Mouse (Mus musculus) left cerebral cortex, adult 18-20 months (tissue): ENCODE results near the gene Cpne9. TPM values are rescaled to one million over a fixed set of nuclear protein-coding genes. Genes with fewer than 3 reads are reported as not detected.

ENCODE experiments used
- DNase-seq, 2 experiments: peaks; one replicate each; pipeline ENCODE4 v3.0.0; 2021 to 2022; ENCODE audit warnings: low spot score in 2 of 2, mixed read lengths in 1 of 2
- total RNA-seq, 2 experiments: library from RNA; stranded (reverse); gene quantifications; 2 replicates each; pipeline ENCODE4 v1.2.3; 2021

The Cpne9 gene
- total RNA-seq, 2 experiments from 2014 or later, result 67.8 to 89.1 TPM

DNA sequence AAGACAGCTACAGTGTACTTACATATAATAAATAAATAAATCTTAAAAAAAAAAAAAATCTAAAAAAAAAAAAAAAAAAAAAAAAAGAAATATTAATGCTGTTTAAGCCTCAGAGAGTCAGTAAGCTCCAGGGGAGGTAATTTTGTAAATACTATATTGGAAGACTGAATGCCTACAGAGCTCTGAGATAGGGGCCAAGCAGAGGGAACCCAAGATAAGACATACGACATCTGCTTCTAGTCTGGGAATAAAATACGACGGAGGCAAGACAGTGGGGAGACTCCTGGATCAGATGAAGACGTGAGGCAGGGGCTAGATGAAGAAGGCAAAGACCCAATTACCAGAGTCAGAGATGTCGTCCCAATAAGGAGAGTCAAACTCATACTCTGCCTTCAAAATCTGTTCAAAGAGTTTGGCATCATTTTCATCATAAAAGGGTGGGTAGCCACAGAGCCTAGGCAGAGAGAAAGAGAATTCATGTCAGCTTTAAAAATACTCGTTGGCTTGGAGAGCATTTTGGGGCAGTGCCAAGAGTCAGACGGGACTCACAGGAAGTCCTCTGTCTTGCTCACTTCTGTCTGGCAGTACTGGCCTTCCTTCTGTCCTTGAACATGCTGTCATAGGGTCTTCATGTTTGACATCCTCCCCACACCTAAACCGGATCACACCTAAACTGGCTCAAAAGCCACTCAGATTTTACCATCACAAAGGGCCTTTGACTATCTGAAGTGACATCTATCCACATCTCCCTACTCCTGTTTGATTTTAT is 54.9 kb downstream of the Cpne9 start:
- no peak for DNase-seq

GRCm38 (mm10) chr6:113341574-113341973 is 59.5 kb downstream of the Cpne9 start:
- no peak for DNase-seq

DNA sequence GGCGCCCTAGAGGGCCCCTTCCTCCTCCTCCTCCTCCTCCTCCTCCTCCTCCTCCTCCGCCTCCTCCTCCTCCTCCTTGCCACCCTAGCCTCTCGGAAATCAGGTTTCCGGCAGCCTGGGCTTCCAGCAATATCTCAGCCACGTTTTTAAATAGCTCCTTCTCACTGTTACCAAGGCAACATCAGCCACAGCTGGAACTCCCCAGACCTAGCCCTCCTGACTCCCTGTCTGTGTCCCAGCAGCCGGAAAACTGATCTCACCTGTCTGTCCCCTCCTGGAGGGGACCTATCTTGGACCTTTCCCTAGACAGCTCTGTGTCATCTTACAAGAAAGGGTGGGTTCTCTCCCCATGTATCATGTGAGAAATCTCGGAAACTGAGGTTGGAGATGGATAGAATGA is 60.2 kb downstream of the Cpne9 start:
- no peak for DNase-seq

GRCm38 (mm10) chr6:113343177-113344092 is 61.3 kb downstream of the Cpne9 start, which contains the start of gene Camk1:
TSS of gene Camk1 (minus strand) at chr6:113343984.
- peak; percentile 72 to 84 for DNase-seq

DNA sequence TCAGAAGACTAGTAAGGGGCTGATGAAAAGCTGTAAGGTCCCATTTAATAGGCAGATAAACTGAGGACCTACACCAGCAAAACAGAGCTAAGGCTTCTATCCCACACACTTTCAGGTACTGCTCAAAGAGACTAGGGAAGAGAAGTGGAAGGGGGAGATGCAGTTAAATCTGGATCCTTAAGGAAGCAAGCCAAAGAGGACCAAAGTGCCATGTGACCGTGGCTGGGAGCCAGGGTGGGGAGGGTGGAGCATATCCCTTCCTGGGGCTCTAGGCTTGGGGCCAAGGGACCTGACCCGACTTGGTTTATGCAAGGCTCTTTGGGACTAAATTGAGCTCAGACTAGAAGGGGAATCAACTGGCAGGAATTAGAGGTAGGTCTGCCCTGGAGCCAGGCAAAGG is 62.2 kb downstream of the Cpne9 start:
- peak in 1 of 2 experiments; percentile 24 for DNase-seq

DNA sequence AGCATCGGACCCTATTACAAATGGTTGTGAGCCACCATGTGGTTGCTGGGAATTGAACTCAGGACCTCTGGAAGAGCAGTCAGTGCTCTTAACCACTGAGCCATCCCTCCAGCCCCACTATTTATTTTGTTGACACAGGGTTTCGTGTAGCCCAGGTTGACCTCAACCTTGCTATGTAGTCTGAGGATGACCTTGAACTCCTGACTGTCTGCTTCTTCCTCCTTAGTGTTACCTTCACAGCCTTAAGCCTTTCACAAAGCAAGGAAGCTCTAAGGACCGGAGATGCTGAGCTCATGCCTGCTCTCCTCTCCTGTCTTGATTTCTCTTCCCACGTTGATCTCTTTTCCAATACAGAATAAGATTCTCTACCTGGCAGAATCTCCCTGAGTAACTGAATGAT is 64.8 kb downstream of the Cpne9 start:
- DNase-seq, result no peak

GRCm38 (mm10) chr6:113350538-113350937 is 68.4 kb downstream of the Cpne9 start:
- no peak for DNase-seq

DNA sequence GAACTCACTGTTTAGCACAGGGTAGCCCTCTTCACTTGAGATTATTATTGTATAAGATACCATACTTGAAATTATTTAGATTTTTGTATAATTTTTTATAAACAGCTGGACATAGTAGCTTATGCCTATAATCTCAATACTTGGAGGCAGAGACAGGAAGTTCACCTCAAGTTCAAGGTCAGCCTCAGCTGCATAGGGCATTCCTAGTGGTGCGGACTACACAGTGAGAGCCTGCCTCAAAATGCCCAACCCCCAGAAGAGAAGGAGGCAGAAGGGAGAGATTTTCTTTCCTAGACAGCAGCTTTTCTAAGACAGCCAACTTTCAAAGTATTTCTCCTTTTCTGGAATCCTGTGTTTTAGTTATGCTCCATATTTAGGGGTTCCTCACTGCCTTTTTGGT is 69.1 kb downstream of the Cpne9 start:
- DNase-seq, result no peak

GRCm38 (mm10) chr6:113351653-113352052 is 69.5 kb downstream of the Cpne9 start:
- no peak for DNase-seq

DNA sequence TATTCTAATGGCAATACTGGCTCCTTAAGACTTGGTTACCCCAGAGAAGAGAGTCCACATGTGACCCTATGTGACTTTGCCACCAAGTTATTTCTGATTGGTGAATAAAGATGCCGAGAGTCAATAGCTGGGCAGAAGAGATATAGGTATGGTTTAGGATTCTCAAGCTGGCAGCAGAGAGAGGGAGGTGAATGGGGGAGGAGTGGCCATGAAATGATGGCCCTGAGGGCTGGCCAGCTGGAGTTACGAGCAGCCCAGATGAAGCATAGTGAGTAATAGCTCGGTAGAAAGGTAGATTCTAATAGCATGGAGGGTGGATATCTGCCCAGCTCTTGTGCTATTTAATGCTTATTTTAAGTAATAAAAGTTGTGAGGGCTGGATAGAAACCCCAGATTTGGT is 70.7 kb downstream of the Cpne9 start:
- DNase-seq, result no peak

GRCm38 (mm10) chr6:113353696-113354095 is 71.6 kb downstream of the Cpne9 start:
- DNase-seq, result no peak

Other genes with a start within 250 kb of the Cpne9 start
- gene Thumpd3, start 236.1 kb upstream of the Cpne9 start, total RNA-seq, result 10 to 100 TPM; 22.9 to 30.1 TPM
- 100 to 1,000 TPM in 1 of 2 experiments, 10 to 100 TPM in 1; 97.1 to 102 TPM for gene Setd5, start 204.9 kb upstream of the Cpne9 start, total RNA-seq
- gene Lhfpl4, start 86.9 kb upstream of the Cpne9 start, total RNA-seq, result 10 to 100 TPM; 70.8 to 71.8 TPM
- gene Mtmr14, start 44.5 kb upstream of the Cpne9 start, total RNA-seq, result 10 to 100 TPM; 13.8 to 18.4 TPM
- 10 to 100 TPM; 29.1 to 31.2 TPM for gene Brpf1, start 24.8 kb downstream of the Cpne9 start, total RNA-seq
- gene Ogg1, start 44.7 kb downstream of the Cpne9 start, total RNA-seq, result 1 to 10 TPM; 7.4 to 7.9 TPM
- 100 to 1,000 TPM; 124 to 128 TPM for gene Camk1, start 61.7 kb downstream of the Cpne9 start, total RNA-seq
- gene Tada3, start 95.6 kb downstream of the Cpne9 start, total RNA-seq, result 10 to 100 TPM; 46.8 to 53.7 TPM
- gene Arpc4, start 95.8 kb downstream of the Cpne9 start, total RNA-seq, result 100 to 1,000 TPM; 256 to 267 TPM
- gene Ttll3, start 107.0 kb downstream of the Cpne9 start, total RNA-seq, result 10 to 100 TPM; 11.2 to 12.5 TPM
- 10 to 100 TPM; 14.7 to 19.8 TPM for gene Rpusd3, start 137.0 kb downstream of the Cpne9 start, total RNA-seq
- not detected for gene Cidec, start 153.5 kb downstream of the Cpne9 start, total RNA-seq
- 10 to 100 TPM; 41.9 to 42.6 TPM for gene Jagn1, start 160.3 kb downstream of the Cpne9 start, total RNA-seq
- gene Il17re, start 176.2 kb downstream of the Cpne9 start, total RNA-seq, result under 1 TPM; 0.28 to 0.56 TPM
- 1 to 10 TPM; 4.9 to 8.2 TPM for gene Il17rc, start 189.1 kb downstream of the Cpne9 start, total RNA-seq
- 100 to 1,000 TPM; 112 to 116 TPM for gene Creld1, start 201.0 kb downstream of the Cpne9 start, total RNA-seq
- gene Prrt3, start 219.6 kb downstream of the Cpne9 start, total RNA-seq, result 10 to 100 TPM; 52.8 to 54.9 TPM
- gene Emc3, start 249.3 kb downstream of the Cpne9 start, total RNA-seq, result 10 to 100 TPM; 71.8 to 77.6 TPM
- gene Fancd2, start 249.4 kb downstream of the Cpne9 start, total RNA-seq, result 1 to 10 TPM; 1.5 to 2.2 TPM